Mouse (Mus musculus): ENCODE measurements around the gene Lysmd1.

Lysmd1 gene

GRCm38 (mm10) chr3:95171105-95171504 lies 37.2 kb downstream of the Lysmd1 start:
- in situ Hi-C loops (cut with MboI; ENCODE audit: low sequenced_read_pairs) = no loop called here

GRCm38 (mm10) chr3:95172526-95173255 lies 38.8 kb downstream of the Lysmd1 start:
- in situ Hi-C loops (cut with MboI; ENCODE audit: low sequenced_read_pairs) = no loop called here

DNA sequence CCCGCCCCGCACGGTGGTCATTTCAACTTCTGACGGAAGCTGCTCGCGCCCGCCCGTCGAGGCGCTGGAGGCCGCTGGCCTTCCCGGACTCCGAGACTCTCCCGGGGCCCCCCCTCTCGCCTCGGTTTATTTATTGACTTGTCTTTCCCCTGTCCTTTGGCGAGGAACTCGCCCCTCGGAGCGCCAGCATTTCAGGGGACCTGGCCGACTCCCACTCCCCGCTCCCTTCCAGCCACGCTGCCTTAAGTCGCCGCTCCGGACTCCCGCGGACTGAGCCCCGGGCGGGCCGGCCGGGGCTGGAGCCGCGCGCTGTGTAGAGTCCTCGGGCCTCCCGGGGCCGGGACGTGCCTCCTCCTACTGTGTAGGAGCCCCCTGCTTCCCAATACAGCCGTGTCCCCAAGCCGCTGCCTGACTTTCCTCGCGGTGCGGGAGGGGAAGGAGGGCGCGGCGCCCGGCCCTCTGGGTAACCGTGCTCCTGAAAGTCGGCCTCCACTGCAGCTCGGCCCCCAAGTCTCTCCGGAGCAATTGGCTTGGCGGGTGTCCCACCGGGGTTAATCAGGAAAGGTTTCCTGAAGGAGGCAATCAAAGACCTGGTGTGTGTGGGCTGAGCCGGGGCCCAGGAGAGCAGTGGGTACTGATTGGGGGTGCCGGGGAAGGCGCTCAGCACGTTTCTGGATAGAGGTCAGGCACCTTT lies 39.5 kb downstream of the Lysmd1 start:
- in situ Hi-C loops (cut with MboI; ENCODE audit: low sequenced_read_pairs) = no loop called here

DNA sequence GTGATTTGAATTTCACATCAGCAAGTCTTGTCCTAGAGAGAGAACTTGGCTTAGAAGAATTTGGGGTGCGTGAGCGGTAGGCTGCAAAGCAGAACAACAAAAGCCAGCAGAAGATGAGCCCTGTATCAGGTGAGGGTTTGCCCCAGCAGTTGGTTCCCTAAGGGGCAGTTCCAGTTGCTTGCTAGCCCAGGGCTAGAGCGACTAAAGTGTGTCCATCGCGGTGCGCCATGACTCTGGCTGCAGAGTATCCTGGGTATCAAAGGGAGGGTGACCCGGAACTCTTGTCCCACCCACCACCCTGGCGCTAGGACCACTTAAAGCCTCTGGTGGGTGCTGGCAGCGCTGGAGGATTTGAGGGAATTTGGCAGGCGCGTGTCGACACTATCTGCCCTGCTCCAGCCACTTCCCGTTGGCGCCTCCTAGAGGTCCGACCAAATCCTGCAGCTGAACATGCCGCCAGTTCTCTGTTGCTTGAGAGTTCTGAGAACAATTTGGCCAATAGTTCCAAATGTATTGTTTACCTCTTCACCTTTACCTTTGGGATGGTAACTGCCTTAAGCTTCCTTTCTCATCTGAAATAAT lies 40.2 kb downstream of the Lysmd1 start:
- in situ Hi-C loops (cut with MboI; ENCODE audit: low sequenced_read_pairs) = no loop called here

DNA sequence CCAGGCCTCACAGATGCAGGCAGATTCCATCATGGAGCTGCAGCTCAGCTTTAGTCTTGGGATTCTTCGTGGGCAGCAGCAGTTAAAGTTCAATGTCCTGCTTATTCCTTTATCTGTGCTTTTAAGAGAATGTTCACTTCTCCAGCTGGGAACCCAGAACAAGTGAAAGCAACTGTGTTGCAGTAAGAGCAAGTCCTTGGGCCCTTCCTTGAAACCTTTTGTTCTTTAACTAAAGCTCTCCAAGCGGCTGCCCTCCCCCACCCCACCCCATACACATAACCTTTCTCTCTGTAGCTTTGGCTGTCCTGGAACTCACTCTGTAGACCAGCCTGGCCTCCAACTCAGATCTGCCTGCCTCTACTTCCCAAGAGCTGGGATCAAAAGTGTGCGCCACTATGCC lies 42.6 kb downstream of the Lysmd1 start:
- in situ Hi-C loops (cut with MboI; ENCODE audit: low sequenced_read_pairs) = no loop called here

DNA sequence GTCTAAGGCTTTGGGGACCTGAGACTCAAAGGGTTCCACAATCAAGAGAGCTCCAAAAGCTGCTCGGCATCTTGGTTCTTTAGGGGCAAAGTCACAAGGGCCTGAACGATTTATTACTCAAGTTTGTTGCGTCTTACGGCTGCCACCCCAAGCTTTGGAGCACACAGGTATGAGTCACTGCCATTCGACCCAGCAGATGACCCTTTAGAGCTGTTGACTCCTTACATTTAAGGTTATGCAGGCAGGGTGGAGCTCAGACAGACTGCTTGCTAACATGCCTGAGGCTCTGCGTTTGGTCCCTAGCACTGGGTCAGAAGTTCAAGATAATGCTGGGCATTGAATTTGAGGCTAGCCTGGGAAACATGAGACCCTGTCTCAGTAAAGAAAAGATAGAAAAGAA lies 43.7 kb downstream of the Lysmd1 start:
- in situ Hi-C loops (cut with MboI; ENCODE audit: low sequenced_read_pairs) = no loop called here

GRCm38 (mm10) chr3:95178948-95179347 lies 45.1 kb downstream of the Lysmd1 start:
- in situ Hi-C loops (cut with MboI; ENCODE audit: low sequenced_read_pairs) = no loop called here

DNA sequence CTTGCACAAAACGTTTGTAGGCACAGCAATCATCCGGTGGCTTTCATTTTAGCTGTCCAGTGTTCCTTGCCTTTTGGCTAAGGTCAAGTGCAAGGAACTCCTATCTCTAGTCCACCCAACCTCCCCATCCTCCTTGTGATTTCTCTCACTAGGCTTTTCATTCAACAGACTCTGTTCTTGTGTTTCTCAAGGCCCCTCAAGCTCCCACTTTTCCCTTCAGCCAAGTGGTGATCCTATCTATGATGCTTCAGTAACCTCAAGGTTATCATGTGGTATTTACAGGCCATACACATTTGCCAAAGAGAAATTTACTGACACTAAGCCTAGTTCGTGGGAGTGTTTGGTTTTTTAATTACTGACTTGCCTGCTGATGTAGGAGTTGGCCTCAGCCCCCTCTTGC lies 46.0 kb downstream of the Lysmd1 start:
- in situ Hi-C loops (cut with MboI; ENCODE audit: low sequenced_read_pairs) = no loop called here

GRCm38 (mm10) chr3:95181841-95182240 lies 48.0 kb downstream of the Lysmd1 start:
- in situ Hi-C loops (cut with MboI; ENCODE audit: low sequenced_read_pairs) = no loop called here

- in situ Hi-C loops (cut with MboI; ENCODE audit: low sequenced_read_pairs) = no loop called here
Measured at GRCm38 (mm10) chr3:95184796-95185577, 51.1 kb downstream of the Lysmd1 start.

- in situ Hi-C loops (cut with MboI; ENCODE audit: low sequenced_read_pairs) = no loop called here
Measured at GRCm38 (mm10) chr3:95186100-95186499, 52.2 kb downstream of the Lysmd1 start.

DNA sequence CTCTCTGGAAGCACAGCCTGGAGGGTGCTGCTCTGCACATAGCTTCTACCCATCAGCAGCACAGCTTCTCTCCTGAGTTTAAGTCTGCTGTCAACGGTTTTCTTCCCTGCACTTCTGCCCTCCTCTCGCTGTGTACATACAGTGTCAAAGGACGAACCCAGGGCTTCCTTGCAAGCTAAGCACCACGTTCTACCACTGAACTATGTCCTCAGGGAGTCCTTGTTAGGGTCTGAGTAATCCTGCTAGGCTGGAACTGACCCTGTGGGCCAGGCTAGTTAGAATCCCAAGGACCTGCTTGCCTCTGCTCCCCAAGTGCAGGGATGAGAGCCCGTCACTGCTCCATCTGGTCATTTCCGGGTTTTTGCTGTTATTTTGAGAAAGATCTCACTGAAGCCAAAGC lies 53.0 kb downstream of the Lysmd1 start:
- in situ Hi-C loops (cut with MboI; ENCODE audit: low sequenced_read_pairs) = no loop called here

Data from CH12F3 (cell line).